Mouse (Mus musculus): ENCODE results near the gene Hnrnpa1.
A peak's percentile ranks its signal among the peaks of the same experiment; 100 is the strongest.

DNA sequence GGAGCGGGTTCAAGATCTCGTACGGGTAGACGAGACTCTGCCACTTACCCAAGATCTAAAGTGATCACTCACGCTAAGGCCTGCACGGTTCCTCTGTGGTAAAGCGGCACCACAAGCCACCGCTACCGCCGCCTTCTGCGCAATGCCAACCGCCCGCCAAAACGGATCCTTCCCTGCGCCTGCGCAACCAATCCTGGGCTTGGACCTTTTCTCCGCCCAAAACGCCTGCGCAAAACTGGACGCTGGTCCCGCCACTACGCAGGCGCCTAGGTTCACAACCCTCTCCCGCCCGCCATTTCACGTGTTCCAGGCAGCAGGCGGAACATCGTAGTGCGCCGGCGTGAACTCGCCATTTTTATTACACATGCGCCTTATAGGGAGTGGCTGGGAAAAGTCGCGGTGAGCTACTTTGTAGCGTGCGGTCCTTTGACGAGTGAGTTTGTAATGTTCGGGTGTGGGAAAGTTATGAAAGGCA, 510 bp upstream of the Hnrnpa1 start, which contains the start of gene Cbx5:
- TF ChIP-seq CTCF (IDR thresholded peaks at IDR 0.05; ENCODE audit: insufficient read depth, low read depth, low read length) (no peak), POLR2A (IDR thresholded peaks at IDR 0.05; ENCODE audit: insufficient read depth, low read depth, low read length) (peak; percentile 84)

Data from olfactory bulb, adult 2 months (tissue).